22 mouse cellular contexts compared by ENCODE assay signal in the genomic region with DNA sequence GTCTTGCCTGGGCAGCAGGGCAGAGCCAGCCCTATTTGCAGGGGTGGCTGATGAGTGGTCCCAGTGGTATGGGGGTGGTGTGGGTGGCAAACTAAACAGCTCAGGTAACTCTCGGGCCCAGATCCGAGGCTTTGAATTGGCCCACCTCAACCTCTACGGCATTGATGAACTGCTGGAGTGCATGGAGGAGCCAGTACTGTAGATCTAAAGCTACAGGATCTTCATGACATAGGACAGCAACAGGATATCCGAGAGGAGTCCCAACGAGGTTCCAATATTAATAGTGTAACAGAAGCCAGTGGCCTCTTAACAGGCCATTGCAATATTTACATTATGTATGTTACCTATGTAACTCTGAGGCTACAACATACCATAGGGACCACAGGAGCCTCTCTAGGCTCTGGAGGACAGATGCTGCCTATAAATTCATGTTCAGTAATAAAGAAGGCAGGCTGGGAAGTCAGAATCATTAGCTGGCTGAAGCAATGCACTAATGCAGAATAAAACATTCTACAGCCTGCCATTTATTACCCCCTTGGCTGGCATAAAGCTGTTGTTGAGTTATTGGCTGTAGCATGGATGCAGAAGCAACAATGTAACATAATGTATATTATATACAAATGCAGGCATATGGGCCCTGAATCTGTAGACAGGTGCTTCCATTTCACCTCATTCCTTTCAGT.
"Had no signal": no experiment of that assay in that cellular context is flagged by ENCODE, and none has a peak within 500 bp of the region (broad histone marks: within the 10 kb centered on the region; RNA-seq: fewer than 3 reads in every experiment).

No protein-coding gene starts in this region.

- H3K4me3 ChIP-seq: heart, embryonic 10.5 days; heart, embryonic 12.5 days; hindbrain, embryonic 13.5 days; hindbrain, embryonic 15.5 days; kidney, embryonic 15.5 days; limb, embryonic 13.5 days; limb, embryonic 15.5 days had no signal

- DNase-seq: gastrocnemius, postnatal 14 days; gastrocnemius, postnatal 36 days; heart, adult 18-20 months; heart, postnatal 14 days; heart, postnatal 36 days; kidney, adult 11 months; kidney, adult 2 months; kidney, postnatal 14 days; kidney, postnatal 36 days; layer of hippocampus, adult 9-11 months; layer of hippocampus, postnatal 36 days; left cerebral cortex, postnatal 4 days had no signal

- H3K4me2 ChIP-seq: heart, embryonic 12.5 days; hindbrain, embryonic 13.5 days; hindbrain, embryonic 15.5 days; kidney, embryonic 15.5 days; limb, embryonic 13.5 days; limb, embryonic 15.5 days had no signal

- H3K9ac ChIP-seq: heart, embryonic 12.5 days; hindbrain, embryonic 13.5 days; hindbrain, embryonic 15.5 days; kidney, embryonic 15.5 days; limb, embryonic 13.5 days; limb, embryonic 15.5 days had no signal

- H3K4me1 ChIP-seq: heart, embryonic 10.5 days; heart, embryonic 12.5 days; hindbrain, embryonic 13.5 days; hindbrain, embryonic 15.5 days; kidney, embryonic 15.5 days; limb, embryonic 13.5 days; limb, embryonic 15.5 days had no signal

- ATAC-seq: hindbrain, postnatal 0 days; intestine, embryonic 16.5 days had no signal

- H3K9me3 ChIP-seq: heart, embryonic 10.5 days; heart, embryonic 12.5 days; hindbrain, embryonic 13.5 days; hindbrain, embryonic 15.5 days; kidney, embryonic 15.5 days; limb, embryonic 13.5 days; limb, embryonic 15.5 days had no signal

- H3K36me3 ChIP-seq: heart, embryonic 10.5 days; heart, embryonic 12.5 days; hindbrain, embryonic 13.5 days; hindbrain, embryonic 15.5 days; kidney, embryonic 15.5 days; limb, embryonic 13.5 days; limb, embryonic 15.5 days had no signal

- H3K27me3 ChIP-seq: heart, embryonic 12.5 days; hindbrain, embryonic 13.5 days; hindbrain, embryonic 15.5 days; kidney, embryonic 15.5 days; limb, embryonic 13.5 days; limb, embryonic 15.5 days had no signal

- H3K27ac ChIP-seq: heart, embryonic 10.5 days; hindbrain, embryonic 13.5 days; hindbrain, embryonic 15.5 days; hindbrain, postnatal 0 days; kidney, embryonic 15.5 days; kidney, postnatal 0 days; limb, embryonic 13.5 days; limb, embryonic 15.5 days had no signal
